Mouse (Mus musculus): ENCODE data around the gene Smim1.
A peak's percentile ranks its signal among the peaks of the same experiment; 100 is the strongest.

The Smim1 gene

DNA sequence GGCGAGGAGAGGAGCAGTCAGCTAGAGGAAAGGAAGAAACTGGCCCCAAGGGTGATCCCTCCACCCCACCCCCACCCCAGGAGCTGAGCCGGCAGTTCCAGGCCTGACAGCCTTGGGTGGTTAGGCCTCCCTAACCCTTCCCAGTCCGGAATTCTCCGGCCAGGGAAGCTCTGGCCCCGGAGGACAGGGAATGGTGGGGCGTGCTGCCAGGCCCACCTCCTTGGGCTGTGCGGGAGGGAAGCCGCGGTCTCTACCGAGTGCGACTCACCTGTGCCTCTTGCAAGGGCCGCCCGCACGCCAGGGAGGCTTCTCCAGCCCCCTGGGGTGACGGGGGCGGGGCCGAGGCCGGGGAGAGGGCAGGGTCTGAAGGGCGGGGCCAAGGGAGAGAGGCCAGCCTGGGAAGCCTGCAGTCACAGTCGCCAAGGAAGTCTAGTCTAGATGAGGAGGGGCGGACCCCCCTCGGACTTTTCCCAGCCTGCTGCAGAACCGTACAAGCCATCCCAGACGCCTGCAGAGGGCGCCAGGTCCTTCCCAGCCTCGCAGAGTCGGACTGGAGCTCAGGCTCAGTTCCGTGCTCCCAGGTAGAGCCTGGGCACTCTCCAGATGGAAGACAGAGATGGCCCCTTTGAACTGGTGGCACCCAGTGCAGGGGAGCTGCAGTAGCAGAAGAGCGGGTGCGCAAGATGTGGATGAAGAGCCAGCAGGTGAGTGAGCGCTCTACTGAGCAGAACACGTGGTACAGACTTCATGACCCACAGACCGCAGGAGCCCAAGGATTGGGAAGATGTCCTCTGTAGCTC is at the start of gene Smim1:
Smim1 (minus strand) TSS at position 590 of the 800 bp plus-strand sequence.
- peak; percentile 20 for DNase-seq (ENCODE audit: low read depth)

DNA sequence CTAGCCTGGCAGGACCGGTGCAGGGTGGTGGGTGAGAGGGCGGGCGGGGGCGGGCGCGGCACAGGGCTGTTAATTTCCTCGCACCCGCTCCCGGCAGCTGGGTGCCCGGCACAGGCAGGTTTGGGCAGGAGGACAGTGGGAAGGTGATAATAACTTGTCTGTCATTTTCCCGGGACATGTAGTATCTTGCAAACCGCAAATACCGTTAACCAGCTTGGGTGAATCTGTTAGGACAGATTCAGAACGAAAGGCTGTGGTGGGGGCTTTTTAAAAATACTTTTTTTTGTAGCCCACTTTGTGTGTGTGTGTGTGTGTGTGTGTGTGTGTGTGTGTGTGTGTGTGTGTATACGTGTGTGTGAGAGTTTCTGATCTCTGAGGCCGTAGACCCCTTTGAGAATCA is 45.9 kb upstream of the Smim1 start:
- no peak for DNase-seq (ENCODE audit: low read depth)

DNA sequence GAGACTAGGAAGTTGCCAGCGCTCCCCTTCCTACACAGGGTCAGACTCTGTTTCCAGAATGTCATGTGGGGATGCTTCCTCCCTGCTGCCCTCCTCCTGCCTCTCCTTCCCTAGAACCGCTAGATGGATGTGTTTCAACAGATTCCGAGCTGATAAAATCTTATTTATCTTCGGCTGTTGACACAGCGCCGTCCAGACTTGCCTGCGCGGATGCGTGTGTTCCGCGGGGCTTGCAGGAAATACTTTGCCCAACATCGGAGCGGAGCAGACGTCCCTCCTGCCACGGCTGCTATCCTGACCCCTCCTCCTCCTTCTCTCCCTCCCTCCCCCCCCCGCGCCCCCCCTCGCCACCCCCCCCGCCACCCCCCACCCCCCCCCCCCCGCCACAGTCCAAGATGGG is 45.5 kb upstream of the Smim1 start:
- no peak for DNase-seq (ENCODE audit: low read depth)

DNA sequence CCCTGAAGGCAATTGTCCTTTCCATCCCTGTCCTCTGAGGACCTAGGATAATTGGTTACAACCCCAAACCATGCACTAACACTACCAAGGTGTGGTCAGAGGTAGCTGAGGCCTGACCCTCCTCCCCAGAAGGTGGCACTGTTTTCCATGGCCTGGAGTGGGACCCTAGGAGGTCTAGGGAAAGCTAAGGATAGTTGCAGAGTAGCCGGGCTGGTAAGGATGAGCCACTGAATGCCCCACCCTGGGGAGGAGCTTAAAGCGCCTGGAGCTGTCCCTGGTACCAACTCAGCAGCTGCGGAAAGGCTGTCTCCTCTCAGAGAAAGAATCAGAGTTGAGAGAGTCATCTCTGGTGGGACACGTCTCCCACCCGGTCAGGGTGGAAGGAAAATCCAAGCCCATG is 44.9 kb upstream of the Smim1 start:
- peak; percentile 5 for DNase-seq (ENCODE audit: low read depth)

DNA sequence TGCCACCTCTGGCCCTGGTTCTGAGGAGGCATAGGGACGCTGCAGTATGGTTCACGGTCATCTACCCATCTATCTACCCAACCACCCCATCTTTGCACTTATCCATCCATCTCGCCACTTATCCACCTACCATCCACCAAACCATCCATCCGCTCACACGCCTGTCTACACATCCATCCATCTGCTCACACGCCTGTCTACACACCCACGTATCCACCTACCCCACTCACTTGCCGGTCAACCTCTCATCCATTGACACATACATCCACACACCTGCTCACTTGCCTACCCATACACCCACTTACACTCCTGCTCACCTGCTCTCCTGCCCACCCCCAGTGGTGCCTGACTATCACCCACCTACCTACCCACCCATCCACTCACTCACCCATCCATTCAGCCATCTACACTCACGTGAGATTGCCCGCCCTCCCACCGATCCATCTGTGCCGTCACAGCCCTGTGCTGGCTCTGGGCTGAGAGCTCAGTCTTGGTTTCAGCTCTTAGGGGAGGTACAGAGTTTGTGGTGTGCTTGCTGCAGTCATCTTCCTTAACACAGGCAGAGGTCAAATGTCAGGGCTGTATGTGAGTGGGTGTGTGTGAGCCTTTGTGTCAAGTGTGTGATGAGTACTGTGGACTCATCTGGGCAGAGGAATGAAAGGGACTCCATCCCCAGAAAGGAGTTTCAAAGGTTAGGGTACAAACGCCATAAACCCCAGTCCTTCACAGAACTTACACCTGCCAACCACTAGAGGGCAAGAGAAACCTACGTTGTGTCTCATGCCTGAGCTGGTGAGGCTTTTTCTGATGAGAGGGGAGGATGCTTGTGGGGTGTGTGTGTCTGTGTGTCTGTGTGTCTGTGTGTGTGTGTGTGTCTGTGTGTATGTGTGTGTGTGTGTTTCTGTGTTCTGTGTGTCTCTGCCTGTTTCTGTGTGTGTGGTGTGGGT is 39.1 kb upstream of the Smim1 start:
- peak; percentile 56 for DNase-seq (ENCODE audit: low read depth)

DNA sequence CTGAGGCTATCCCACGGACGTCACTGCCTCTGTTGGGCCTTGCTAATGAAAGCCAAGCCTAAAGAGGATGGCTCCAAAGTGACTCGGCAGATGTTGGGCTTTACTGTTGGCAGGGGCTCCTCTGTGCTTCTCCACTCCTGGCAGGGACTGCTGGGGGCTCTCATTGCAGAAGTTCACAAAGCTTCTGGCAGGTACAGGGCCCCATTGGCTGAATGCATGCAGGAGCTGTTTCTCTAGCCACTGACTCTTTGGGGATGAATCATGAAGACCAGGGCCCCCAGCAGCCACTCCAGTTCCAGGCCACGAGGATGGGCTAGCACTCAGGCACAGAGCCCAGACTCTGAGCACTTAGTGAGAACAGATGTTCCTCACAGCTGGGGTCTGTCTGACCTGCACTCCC is 31.7 kb upstream of the Smim1 start:
- no peak for DNase-seq (ENCODE audit: low read depth)

DNA sequence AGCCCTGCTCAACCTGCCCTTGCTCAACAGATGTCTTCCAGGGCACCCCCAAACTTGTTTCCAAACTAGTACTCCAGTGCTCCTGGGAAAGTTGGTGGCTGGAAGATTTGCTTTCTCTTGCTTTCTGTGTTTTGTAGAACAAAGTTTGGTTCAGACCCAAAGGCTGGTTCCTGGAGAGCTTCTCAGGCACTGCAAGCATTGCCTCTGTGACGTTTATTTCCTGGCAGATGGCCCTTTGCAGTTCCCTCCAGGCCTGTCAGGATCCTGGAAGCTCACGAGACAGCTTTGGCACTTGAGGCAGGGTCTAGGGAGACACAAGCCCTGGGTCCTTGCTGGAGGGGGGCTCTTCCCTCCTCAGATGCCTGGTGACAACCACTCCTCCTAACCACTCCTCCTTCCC is 30.6 kb upstream of the Smim1 start:
- no peak for DNase-seq (ENCODE audit: low read depth)

DNA sequence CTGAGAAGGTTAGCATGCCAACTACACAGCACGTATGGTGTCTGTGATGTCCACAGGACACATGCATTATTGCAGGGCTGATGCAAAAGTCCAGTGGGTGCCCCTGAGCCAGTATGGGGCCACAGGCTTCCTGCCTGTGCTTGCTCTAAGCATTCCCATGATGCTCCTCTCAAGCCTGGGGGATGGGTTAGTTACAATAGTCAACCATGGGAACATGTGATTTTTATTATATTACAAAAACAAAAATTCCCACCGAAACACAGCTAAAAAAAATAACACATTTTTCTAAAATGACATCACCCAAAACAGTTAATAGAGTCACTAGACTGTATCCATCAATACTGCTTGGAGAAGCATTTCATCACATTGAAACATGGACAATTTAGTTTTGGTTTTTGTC is 30.0 kb upstream of the Smim1 start:
- no peak for DNase-seq (ENCODE audit: low read depth)

DNA sequence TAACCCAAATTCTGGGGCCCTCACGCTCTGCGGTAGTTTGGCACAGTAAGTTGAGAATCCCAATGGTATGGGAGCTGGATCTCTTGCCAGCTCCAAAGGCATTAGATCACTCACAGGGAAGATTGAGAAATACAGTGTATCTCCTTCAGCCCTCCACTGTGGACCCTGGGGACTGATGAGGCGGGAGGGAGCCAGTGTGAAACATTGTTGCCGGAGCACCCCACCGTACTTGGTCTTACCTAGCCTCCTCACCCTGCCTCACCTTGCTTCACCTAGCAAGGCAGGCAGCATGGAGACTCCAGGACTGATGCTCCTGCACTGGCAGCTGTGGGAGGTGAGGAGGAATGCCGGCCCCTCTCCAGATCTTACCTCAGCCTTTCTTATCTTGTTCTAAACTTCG is 29.5 kb upstream of the Smim1 start:
- DNase-seq (ENCODE audit: low read depth) = no peak

DNA sequence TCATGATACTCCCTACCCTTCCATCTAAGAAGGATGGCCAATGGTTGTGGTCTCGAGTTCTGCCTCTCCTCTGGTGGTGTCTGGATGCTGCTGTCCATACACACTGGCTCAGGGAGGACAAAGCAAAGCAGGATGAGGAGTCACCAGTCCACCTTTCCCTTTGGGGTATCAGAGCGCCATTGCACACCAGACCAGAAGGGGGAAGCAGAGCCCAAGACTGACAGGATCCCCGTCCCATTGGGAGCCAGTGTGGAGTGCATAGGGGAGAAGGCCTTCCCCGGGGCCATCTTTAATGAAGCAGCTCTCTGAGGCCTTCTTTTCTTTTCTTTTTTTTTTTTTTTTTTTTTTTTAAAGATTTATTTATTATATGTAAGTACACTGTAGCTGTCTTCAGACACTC is 27.0 kb upstream of the Smim1 start:
- no peak for DNase-seq (ENCODE audit: low read depth)

DNA sequence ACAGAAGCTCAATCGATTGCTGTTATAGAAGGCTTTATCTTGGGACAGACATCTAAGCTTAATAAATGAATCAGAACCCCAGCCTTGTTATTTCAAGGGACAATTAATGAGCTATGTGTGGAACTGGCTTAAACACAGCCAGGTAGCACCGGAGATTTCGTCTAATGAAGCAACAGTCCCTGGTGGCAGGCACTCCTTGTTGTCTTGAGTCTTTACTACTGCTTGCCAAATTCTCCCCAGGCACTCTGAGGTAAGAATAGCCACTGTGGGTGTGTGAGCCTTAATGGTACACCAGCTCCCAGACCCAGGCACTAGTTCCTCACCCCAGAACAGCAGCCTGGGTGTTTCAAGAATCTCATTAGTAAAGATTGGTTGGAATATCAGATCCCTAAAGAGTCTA is 25.4 kb upstream of the Smim1 start:
- DNase-seq (ENCODE audit: low read depth) = no peak

DNA sequence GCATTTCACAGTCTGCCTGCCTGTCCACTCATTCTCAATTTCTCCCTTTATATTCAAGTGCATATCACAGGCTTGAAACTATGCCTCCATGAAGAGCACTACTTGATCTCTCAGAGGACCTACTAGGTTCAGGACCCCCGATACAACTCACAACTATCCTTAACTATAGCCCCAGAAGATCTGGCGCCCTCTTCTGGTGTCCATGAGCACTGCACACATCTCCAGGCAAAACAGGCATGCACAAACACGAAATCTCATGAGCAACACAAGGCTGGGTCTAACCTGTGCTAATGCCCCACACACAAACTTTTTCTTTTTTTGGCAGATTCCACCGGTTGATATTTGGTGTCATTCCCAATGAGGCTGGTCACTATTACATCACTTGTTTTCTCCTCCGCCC is 19.8 kb upstream of the Smim1 start:
- DNase-seq (ENCODE audit: low read depth) = no peak

DNA sequence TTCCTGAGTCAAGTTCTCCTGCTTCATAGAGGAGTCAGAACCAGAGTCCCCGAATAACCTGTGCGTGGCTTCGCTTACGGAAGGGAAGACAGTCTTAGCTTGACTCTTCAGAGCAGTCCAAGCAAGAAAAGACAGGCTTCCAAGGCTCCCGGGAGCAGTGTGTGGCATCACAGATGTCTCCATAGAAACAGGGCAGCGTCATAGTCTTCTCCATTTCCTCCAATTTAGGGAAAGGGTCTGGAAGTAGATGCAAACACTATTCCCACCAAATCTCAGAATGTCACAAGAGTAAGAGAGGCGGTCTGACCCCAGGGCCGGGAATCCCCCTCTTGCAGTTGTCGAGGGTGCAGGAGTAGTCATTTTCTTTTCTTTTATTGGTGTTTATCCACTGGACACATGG is 16.5 kb upstream of the Smim1 start, which contains the start of gene Ccdc27:
Ccdc27 (minus strand) TSS at position 101 of the 400 bp plus-strand sequence.
- DNase-seq (ENCODE audit: low read depth) = no peak

DNA sequence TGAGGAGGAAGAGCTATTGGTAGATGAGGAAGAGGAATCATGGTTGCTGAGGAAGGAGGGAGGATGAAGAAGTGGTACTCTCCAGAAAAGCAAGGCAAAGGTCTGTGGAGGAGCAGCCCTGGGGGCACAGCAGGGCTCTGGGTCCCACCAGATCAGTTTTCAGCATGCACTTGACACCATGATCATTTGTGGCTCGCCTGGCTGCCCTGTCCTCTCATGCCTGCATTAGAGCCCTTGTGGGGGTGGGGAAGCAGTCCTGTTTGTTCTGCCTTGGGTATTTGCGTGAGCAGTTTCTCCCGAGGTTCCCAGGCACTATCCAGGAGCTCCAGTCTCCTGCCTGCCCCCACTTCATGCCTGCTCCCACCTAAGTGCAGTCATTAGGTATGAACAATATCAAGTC is 11.1 kb upstream of the Smim1 start:
- no peak for DNase-seq (ENCODE audit: low read depth)

DNA sequence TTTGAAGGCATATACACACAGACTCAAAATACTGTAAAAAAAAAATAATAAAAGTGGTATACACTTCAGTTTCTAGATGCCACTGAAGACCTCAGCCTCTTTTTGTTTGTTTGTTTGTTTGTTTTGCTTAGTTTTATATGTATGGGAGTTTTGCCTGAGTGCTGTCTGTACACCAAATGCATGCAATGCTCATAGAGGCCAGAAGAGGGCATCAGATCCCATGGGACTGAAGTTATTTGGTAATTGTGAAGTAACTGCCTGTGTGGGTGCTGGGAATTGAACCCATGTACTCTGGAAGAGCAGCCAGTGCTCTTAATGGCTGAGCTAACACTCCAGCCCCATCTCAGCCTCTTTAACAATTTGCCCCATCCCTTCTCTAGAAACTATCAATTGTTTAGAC is 2.6 kb upstream of the Smim1 start:
- peak; percentile 52 for DNase-seq (ENCODE audit: low read depth)

DNA sequence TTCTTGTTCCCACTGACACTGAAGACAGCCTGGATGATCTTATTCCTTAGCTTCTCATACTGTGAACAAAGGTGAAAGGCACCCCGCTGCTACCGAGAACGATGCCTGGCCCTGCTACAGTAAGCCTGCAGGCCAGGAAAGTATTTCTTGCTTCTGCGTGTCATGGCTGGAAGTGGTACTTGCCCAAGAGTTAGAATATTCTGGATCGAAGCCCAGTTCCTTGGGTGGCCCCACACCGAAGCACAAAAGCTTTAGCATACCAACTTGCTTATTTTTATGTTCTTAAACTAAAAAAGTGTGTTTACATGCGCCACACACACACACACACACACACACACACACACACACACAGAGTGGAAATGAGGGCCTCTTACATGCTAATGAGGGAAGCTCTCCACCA is 2.0 kb upstream of the Smim1 start:
- DNase-seq (ENCODE audit: low read depth) = no peak

DNA sequence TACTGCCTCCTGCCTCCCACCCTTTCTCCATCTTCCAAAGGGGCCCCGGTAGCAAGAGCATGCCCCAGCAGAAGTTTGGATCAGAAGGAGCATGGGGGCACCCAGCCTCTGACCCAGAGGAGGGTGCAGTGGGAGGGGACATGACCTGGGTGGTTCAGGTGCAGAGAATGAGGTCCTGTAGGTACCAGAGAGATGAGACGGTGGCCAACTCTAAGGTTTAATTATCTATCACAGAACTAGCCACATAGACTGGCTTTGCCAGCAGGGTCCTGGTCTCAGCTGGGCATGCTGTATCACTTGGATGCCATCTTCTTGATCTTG is 371 bp upstream of the Smim1 start:
- DNase-seq (ENCODE audit: low read depth) = no peak

DNA sequence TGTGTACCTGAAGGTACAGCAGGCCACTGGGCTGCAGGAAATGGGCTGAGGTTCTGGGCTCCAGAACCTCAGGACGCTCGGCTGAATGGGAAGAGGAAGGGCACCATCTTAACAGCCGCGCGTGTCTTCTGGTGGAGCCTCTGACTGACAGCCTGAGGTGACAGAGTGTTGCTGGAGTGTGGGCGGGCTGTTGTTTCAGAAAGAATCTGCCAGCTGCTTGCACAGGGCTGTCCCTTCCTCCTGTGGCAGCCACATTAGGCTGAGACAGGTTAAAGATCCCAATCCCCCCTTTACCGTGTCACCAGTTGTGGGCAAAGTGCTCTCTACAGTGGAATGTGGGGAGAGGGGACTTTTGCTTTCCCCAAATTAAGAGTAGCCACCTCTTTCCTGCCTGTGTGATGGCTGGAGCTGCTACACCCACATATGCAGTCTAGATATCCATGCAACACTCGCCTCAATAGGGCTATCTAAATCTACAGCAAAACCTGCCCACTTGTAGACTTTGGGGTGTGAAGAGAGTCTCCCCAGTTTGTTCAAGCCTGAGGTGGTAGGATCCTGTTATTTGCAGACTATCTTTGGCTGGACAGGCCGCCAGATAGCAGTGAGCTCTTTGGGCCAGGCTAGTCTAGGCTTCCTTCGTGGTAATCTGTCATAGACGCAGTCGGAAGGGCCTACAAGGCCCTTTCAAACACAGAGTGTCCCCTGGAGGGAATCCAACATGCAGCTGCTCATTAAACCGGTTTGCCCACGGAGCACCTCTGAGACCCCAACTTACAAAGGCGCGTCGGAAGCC is 1.1 kb downstream of the Smim1 start:
- DNase-seq (ENCODE audit: low read depth) = no peak

DNA sequence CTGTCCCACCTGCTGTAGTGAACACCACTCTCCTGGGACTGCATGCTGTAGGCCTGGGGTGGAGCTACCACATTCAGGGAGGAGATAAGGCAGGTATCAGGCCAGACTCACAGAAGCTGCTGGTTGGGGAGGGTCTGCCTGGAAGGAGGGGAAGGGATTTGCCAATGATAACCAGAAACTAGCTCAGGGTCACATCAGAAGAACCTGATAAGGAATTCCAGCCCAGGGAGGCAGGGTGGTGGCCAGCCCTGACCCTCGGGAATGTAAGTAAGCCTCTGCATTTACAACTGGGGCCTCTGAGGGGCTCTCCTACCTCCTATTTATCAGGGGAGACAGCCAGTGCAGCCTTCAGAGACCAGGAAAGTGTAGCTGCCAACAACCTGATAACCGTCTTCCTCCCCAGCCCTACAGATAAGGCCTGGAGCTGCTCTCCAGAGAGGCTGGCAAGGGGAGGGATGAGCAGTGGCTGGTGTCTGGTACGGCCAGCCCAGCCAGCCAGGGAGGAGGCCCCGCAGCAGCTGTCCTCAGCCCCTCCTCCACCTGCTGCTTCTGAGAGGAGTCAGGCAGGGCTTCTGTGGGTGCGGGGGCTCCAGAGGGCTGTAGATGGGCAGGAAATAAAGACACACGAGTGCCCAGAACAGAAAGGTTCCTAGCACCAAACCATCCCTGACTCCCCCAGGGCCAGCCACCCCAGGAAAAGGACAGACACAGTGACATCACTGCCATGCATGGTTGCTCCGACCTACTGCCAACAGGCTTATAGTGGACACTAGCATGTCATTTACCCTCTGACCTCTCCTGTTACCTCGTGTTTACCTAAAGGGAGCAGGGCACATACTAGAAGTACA is 2.1 kb downstream of the Smim1 start:
- no peak for DNase-seq (ENCODE audit: low read depth)

DNA sequence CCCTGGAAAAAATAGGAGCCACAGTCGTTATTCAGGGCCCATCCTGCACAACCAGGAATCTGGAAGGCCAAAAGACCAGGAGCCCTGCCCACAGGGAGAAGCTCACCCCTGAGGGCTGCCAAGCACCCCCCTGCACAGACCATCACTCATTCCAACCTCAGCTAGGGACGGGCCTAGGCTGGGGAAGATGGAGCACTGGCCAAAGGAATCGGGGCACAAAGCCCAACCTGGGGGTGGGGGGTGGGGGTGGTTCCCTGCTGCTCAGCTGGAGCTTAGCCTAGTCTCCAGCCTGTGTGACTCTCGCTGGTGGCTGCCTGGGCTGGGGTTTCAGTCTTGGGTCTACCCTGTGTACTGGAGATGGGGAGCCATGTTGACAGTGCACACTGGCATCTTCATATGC is 3.2 kb downstream of the Smim1 start:
- no peak for DNase-seq (ENCODE audit: low read depth)

DNA sequence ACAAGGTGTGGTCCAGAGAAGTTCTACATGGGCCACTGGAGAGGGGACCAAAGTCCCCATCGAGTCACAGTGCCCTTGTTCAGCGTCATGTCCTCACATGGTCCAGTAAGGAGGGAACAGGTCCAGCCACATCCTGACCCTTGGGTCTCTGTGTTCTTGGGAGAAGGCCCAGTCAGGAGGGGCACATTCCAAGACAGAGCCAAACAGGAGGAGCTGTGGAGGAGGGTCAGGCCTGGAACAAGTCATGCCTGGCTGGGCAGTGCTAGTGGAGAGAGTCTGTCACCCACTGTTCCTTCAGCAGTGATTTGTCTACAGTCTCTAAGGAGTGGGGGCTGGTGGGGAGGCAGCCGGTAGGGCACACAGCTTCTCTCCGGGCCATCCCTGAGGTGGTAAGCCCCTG is 3.6 kb downstream of the Smim1 start:
- no peak for DNase-seq (ENCODE audit: low read depth)

DNA sequence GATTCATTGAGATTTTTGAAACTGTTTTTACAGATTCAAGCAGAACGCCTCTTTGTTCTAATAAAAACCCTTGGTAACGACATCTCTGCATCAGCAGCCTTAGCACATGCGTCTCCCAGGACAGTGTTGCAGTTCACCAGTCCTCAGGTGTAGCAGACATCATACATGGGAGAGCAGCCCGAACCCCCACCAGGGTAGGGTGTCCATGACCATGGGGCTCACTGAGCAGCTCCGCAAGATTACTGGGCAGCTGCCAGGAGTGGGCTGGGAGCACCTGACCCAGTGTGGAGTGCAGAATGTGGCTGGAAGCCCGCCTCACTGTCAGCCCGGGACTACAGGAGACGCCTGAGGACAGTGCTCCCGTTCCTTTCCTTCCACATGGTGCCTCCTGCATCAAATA is 4.6 kb downstream of the Smim1 start:
- no peak for DNase-seq (ENCODE audit: low read depth)

Measured in induced T-regulatory cell, adult 2 months (primary cell).